Mouse (Mus musculus): ENCODE measurements around the gene Tnfrsf19. TPM values are rescaled to one million over a fixed set of nuclear protein-coding genes. Genes with fewer than 3 reads are reported as not detected.

Gene Tnfrsf19
- polyA plus RNA-seq, 1 experiment: 36.9 TPM

GRCm38 (mm10) chr14:61019880-61020279, 26.4 kb downstream of the Tnfrsf19 start:
- DNase-seq (ENCODE audit: low read depth): no peak
- TF ChIP-seq POLR2A (IDR thresholded peaks at IDR 0.05; ENCODE audit: borderline replicate concordance, extremely low read depth, insufficient read depth, insufficient read length, poor library complexity, severe bottlenecking): no peak
- TF ChIP-seq CTCF (IDR thresholded peaks at IDR 0.05; ENCODE audit: borderline replicate concordance, extremely low read depth, insufficient read depth, insufficient read length): no peak

- no peak for DNase-seq (ENCODE audit: low read depth)
- no peak for TF ChIP-seq POLR2A (IDR thresholded peaks at IDR 0.05; ENCODE audit: borderline replicate concordance, extremely low read depth, insufficient read depth, insufficient read length, poor library complexity, severe bottlenecking)
- no peak for TF ChIP-seq CTCF (IDR thresholded peaks at IDR 0.05; ENCODE audit: borderline replicate concordance, extremely low read depth, insufficient read depth, insufficient read length)
Observed at GRCm38 (mm10) chr14:61014544-61014943, 31.7 kb downstream of the Tnfrsf19 start.

GRCm38 (mm10) chr14:61012397-61012931, 33.8 kb downstream of the Tnfrsf19 start:
- DNase-seq (ENCODE audit: low read depth): peak; percentile 97
- TF ChIP-seq POLR2A (IDR thresholded peaks at IDR 0.05; ENCODE audit: borderline replicate concordance, extremely low read depth, insufficient read depth, insufficient read length, poor library complexity, severe bottlenecking) (no peak), CTCF (IDR thresholded peaks at IDR 0.05; ENCODE audit: borderline replicate concordance, extremely low read depth, insufficient read depth, insufficient read length) (no peak)

GRCm38 (mm10) chr14:61011621-61012174, 34.6 kb downstream of the Tnfrsf19 start:
- TF ChIP-seq CTCF (IDR thresholded peaks at IDR 0.05; ENCODE audit: borderline replicate concordance, extremely low read depth, insufficient read depth, insufficient read length) (no peak), POLR2A (IDR thresholded peaks at IDR 0.05; ENCODE audit: borderline replicate concordance, extremely low read depth, insufficient read depth, insufficient read length, poor library complexity, severe bottlenecking) (no peak)
- peak; percentile 73 for DNase-seq (ENCODE audit: low read depth)

- peak; percentile 76 for DNase-seq (ENCODE audit: low read depth)
- TF ChIP-seq CTCF (IDR thresholded peaks at IDR 0.05; ENCODE audit: borderline replicate concordance, extremely low read depth, insufficient read depth, insufficient read length) (no peak), POLR2A (IDR thresholded peaks at IDR 0.05; ENCODE audit: borderline replicate concordance, extremely low read depth, insufficient read depth, insufficient read length, poor library complexity, severe bottlenecking) (no peak)
Observed at GRCm38 (mm10) chr14:61005127-61005837, 41.0 kb downstream of the Tnfrsf19 start.

GRCm38 (mm10) chr14:61003676-61004075, 42.6 kb downstream of the Tnfrsf19 start:
- no peak for DNase-seq (ENCODE audit: low read depth)
- no peak for TF ChIP-seq CTCF (IDR thresholded peaks at IDR 0.05; ENCODE audit: borderline replicate concordance, extremely low read depth, insufficient read depth, insufficient read length)
- TF ChIP-seq POLR2A (IDR thresholded peaks at IDR 0.05; ENCODE audit: borderline replicate concordance, extremely low read depth, insufficient read depth, insufficient read length, poor library complexity, severe bottlenecking): no peak

- no peak for TF ChIP-seq CTCF (IDR thresholded peaks at IDR 0.05; ENCODE audit: borderline replicate concordance, extremely low read depth, insufficient read depth, insufficient read length)
- no peak for TF ChIP-seq POLR2A (IDR thresholded peaks at IDR 0.05; ENCODE audit: borderline replicate concordance, extremely low read depth, insufficient read depth, insufficient read length, poor library complexity, severe bottlenecking)
Observed at GRCm38 (mm10) chr14:61000072-61000471, 46.2 kb downstream of the Tnfrsf19 start.

GRCm38 (mm10) chr14:60996556-60996955, 49.7 kb downstream of the Tnfrsf19 start:
- TF ChIP-seq CTCF (IDR thresholded peaks at IDR 0.05; ENCODE audit: borderline replicate concordance, extremely low read depth, insufficient read depth, insufficient read length) (no peak), POLR2A (IDR thresholded peaks at IDR 0.05; ENCODE audit: borderline replicate concordance, extremely low read depth, insufficient read depth, insufficient read length, poor library complexity, severe bottlenecking) (no peak)
- DNase-seq (ENCODE audit: low read depth): no peak

More at GRCm38 (mm10) chr14:61000072-61000471, 46.2 kb downstream of the Tnfrsf19 start:
- no peak for DNase-seq (ENCODE audit: low read depth)

- DNase-seq (ENCODE audit: low read depth): no peak
- no peak for TF ChIP-seq CTCF (IDR thresholded peaks at IDR 0.05; ENCODE audit: borderline replicate concordance, extremely low read depth, insufficient read depth, insufficient read length)
- TF ChIP-seq POLR2A (IDR thresholded peaks at IDR 0.05; ENCODE audit: borderline replicate concordance, extremely low read depth, insufficient read depth, insufficient read length, poor library complexity, severe bottlenecking): no peak
Observed at GRCm38 (mm10) chr14:60993506-60993905, 52.8 kb downstream of the Tnfrsf19 start.

- DNase-seq (ENCODE audit: low read depth): no peak
- TF ChIP-seq POLR2A (IDR thresholded peaks at IDR 0.05; ENCODE audit: borderline replicate concordance, extremely low read depth, insufficient read depth, insufficient read length, poor library complexity, severe bottlenecking) (no peak), CTCF (IDR thresholded peaks at IDR 0.05; ENCODE audit: borderline replicate concordance, extremely low read depth, insufficient read depth, insufficient read length) (no peak)
Observed at GRCm38 (mm10) chr14:60993092-60993491, 53.2 kb downstream of the Tnfrsf19 start.

GRCm38 (mm10) chr14:60992144-60992543, 54.1 kb downstream of the Tnfrsf19 start:
- DNase-seq (ENCODE audit: low read depth): no peak
- TF ChIP-seq CTCF (IDR thresholded peaks at IDR 0.05; ENCODE audit: borderline replicate concordance, extremely low read depth, insufficient read depth, insufficient read length) (no peak), POLR2A (IDR thresholded peaks at IDR 0.05; ENCODE audit: borderline replicate concordance, extremely low read depth, insufficient read depth, insufficient read length, poor library complexity, severe bottlenecking) (no peak)
